26 mouse cellular contexts compared by ENCODE assay signal in the genomic region with DNA sequence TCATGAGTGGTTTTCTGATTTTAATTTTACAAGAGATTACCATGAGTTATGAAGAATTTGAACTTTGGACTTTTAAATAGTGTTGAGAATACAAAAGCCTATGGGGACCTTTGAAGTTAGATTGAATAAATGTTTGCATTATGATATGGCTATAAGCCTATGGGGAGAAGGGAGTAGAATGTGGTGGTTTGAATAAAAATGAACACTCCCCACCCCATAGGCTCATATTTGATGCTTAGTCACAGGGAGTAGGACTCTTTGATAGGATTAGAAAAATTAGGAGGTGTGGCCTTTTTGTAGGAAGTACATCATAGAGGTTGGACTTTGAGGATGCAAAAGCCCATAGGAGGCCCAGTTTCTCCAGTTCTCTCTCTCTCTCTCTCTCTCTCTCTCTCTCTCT.
"Had no signal": no experiment of that assay in that cellular context is flagged by ENCODE, and none has a peak within 500 bp of the region (broad histone marks: within the 10 kb centered on the region; RNA-seq: fewer than 3 reads in every experiment).

No protein-coding gene starts in this region.

- H3K36me3 ChIP-seq: heart, embryonic 13.5 days; heart, embryonic 15.5 days; hindbrain, embryonic 13.5 days; hindbrain, embryonic 15.5 days; intestine, embryonic 15.5 days; kidney, embryonic 15.5 days; limb, embryonic 13.5 days; limb, embryonic 15.5 days; liver, embryonic 12.5 days had no signal

- DNase-seq: gastrocnemius, postnatal 14 days; gastrocnemius, postnatal 36 days; heart, adult 11 months; heart, adult 2 months; heart, postnatal 14 days; heart, postnatal 36 days; kidney, adult 11 months; kidney, adult 2 months; kidney, adult 9 months; kidney, postnatal 14 days; kidney, postnatal 36 days; layer of hippocampus, adult 9-11 months; layer of hippocampus, postnatal 36 days; left cerebral cortex, postnatal 4 days had no signal

- H3K27me3 ChIP-seq: heart, embryonic 13.5 days; heart, embryonic 15.5 days; hindbrain, embryonic 13.5 days; hindbrain, embryonic 15.5 days; intestine, embryonic 15.5 days; kidney, embryonic 15.5 days; limb, embryonic 13.5 days; limb, embryonic 15.5 days; liver, embryonic 12.5 days had no signal

- H3K4me2 ChIP-seq: heart, embryonic 11.5 days; heart, embryonic 13.5 days; heart, embryonic 15.5 days; hindbrain, embryonic 13.5 days; hindbrain, embryonic 15.5 days; intestine, embryonic 15.5 days; kidney, embryonic 15.5 days; limb, embryonic 13.5 days; limb, embryonic 15.5 days; liver, embryonic 12.5 days had no signal

- H3K9ac ChIP-seq: heart, embryonic 13.5 days; heart, embryonic 15.5 days; hindbrain, embryonic 13.5 days; hindbrain, embryonic 15.5 days; intestine, embryonic 15.5 days; kidney, embryonic 15.5 days; limb, embryonic 13.5 days; limb, embryonic 15.5 days; liver, embryonic 12.5 days had no signal

- H3K4me3 ChIP-seq: heart, adult 2 months; heart, embryonic 13.5 days; heart, embryonic 15.5 days; hindbrain, embryonic 13.5 days; hindbrain, embryonic 15.5 days; intestine, embryonic 15.5 days; kidney, embryonic 15.5 days; limb, embryonic 13.5 days; limb, embryonic 15.5 days; liver, embryonic 12.5 days had no signal

- H3K4me1 ChIP-seq: heart, embryonic 13.5 days; heart, embryonic 15.5 days; hindbrain, embryonic 13.5 days; hindbrain, embryonic 15.5 days; intestine, embryonic 15.5 days; kidney, embryonic 15.5 days; limb, embryonic 13.5 days; limb, embryonic 15.5 days; liver, embryonic 12.5 days had no signal

- H3K9me3 ChIP-seq: heart, embryonic 13.5 days; heart, embryonic 15.5 days; hindbrain, embryonic 13.5 days; hindbrain, embryonic 15.5 days; intestine, embryonic 15.5 days; kidney, embryonic 15.5 days; limb, embryonic 13.5 days; limb, embryonic 15.5 days; liver, embryonic 12.5 days had no signal

- ATAC-seq: hindbrain, postnatal 0 days; intestine, embryonic 15.5 days; liver, embryonic 12.5 days had no signal

- H3K27ac ChIP-seq: heart, adult 2 months; heart, embryonic 13.5 days; heart, embryonic 15.5 days; hindbrain, embryonic 13.5 days; hindbrain, embryonic 15.5 days; hindbrain, postnatal 0 days; intestine, embryonic 15.5 days; kidney, embryonic 15.5 days; kidney, postnatal 0 days; limb, embryonic 13.5 days; limb, embryonic 15.5 days; liver, embryonic 12.5 days had no signal
